Mouse (Mus musculus) left cerebral cortex, postnatal 25 days (tissue): Measurements from ENCODE around the gene Tspyl3. TPM values are rescaled to one million over a fixed set of nuclear protein-coding genes. Genes with fewer than 3 reads are reported as not detected.
A peak's percentile ranks its signal among the peaks of the same experiment; 100 is the strongest.
"Not testable (repeated sequence)": the region's sequence is repeated elsewhere in the genome, so short reads cannot be mapped to it uniquely, and the experiment has no call there.

Source experiments
- DNase-seq, 2 experiments: peaks; one replicate each; pipeline ENCODE4 v3.0.0; 2022; ENCODE audit warnings: low spot score in 2 of 2, mixed read lengths in 1 of 2
- intact Hi-C: fragments of 180-260 bp; cut with DNase I; formaldehyde crosslinking; loops from one replicate; pipeline ENCODE4 v1.15.1; 2025
- total RNA-seq, 2 experiments: library from RNA; stranded (reverse); gene quantifications; 2 replicates each; pipeline ENCODE4 v1.2.3; 2021

The Tspyl3 gene
- 10 to 100 TPM; 27.9 to 29.3 TPM for total RNA-seq

DNA sequence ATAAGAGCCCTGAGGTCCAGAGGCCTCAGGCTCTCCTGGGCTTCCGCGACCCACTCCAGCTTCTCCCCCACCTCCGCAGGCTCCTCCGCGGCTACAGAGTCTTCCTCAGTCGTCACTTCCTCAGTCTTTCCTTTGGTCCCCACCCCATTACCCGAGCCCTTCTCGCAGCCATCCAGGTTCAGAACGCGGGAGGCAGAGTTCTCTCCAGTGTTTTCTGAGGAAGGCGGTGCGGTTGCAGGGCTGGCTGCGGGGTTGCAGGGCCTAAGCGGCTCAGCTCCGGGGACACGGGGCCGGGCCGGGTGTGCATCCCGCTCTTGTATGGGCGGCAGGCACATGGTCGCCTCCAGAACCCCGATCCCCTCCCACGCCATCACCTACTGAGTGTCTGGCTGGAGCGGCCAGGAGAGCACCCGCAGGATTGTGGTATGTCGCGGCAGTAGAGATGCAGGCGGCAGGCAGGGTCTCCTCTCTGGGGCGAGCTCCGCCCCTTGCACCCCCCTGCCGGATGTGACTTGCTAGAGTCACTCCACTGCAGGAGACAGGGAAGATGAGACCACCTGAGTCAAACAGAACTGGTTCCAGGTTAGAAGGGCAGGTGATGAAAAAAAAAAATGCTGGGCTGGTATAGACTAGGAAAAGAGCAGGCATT is at the start of gene Tspyl3:
Gene Tspyl3, minus strand, starts transcription at position 496 of the 649 bp plus-strand sequence.
- DNase-seq = peak; percentile 62 to 63
- intact Hi-C loops = no loop called here

DNA sequence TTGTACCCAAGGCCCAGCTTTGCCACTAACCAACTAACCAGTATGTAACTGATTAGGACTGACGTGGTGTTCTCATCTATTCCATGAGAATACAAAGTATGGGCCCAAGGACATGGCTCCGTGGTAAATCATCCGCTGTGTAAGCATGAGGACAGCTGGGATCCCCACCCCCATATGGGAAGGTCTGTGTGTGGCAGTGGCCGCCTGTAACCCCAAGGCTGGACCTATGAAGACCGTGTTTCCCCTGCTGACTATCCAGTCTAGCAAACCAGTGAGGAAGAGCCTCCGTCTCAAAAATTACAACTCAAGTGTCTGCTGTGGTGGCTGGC is 49.6 kb upstream of the Tspyl3 start:
- intact Hi-C loops = no loop called here
- DNase-seq = no peak

DNA sequence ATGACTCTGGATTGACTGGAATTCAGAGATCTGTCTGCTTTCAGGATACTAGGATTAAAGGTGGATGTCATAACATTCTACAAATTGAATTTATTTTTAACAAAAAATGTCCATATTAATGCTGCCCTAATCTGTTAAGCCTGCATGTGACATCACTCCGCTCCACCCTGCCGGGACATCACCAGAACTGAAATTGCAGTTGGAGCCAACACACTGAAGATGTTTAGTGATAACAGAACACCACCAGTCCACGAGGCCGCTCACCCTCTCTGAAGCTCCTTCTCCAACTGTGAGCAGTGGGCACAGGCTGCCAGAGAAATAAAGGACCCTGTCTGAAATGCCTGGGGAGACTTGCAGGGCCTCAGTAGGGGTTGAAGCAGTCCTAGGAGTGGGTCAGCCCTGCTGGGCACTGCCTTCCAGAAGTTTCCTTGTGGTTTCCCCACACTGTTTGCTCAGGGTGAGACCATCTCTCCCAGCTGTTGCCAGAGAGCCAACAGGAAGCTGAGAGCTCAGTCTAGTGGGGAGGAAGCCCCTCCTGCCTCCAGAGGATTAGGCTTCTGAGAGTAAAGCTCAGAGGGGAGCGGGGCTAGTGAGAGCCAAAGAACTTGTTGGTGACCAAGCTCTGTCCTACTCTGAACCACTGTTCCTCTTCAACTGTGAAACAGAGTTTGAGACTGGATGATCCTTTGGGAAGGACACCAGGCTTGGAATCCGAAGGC is 49.1 kb upstream of the Tspyl3 start:
- intact Hi-C loops, DNase-seq: not testable (repeated sequence)

DNA sequence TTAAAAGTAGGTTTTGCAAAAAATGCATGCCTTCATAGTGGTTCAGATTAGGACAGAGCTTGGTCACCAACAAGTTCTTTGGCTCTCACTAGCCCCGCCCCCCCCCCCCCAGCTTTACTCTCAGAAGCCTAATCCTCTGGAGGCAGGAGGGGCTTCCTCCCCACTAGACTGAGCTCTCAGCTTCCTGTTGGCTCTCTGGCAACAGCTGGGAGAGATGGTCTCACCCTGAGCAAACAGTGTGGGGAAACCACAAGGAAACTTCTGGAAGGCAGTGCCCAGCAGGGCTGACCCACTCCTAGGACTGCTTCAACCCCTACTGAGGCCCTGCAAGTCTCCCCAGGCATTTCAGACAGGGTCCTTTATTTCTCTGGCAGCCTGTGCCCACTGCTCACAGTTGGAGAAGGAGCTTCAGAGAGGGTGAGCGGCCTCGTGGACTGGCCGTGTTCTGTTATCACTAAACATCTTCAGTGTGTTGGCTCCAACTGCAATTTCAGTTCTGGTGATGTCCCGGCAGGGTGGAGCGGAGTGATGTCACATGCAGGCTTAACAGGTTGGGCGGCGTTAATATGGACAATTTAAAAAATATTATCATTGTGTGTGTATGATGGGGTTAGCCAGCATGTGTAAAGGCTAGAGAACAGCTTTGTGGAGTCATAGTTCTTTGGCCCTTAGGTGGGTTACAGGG is 45.1 kb upstream of the Tspyl3 start:
- DNase-seq, intact Hi-C loops: not testable (repeated sequence)

DNA sequence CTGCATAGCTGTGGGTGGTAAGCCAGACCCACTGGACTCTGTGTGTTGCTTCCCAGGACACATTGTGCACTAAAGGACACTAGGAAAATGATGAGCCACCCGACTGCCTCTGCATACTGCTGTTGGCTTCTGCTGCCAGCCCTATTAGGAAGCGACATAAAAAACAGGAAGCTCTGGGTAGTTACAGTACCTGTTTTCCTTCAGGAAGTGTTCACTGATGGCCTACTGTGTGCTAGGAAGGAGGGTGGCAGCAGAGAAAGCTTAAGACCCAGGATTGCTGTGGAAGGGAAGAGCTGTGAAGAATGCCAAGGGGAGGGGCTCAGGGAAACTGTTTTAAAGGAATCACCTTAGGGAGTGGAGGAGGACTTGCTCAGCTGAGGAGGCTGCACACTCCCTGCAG is 42.1 kb upstream of the Tspyl3 start:
- intact Hi-C loops = no loop called here
- DNase-seq = no peak

DNA sequence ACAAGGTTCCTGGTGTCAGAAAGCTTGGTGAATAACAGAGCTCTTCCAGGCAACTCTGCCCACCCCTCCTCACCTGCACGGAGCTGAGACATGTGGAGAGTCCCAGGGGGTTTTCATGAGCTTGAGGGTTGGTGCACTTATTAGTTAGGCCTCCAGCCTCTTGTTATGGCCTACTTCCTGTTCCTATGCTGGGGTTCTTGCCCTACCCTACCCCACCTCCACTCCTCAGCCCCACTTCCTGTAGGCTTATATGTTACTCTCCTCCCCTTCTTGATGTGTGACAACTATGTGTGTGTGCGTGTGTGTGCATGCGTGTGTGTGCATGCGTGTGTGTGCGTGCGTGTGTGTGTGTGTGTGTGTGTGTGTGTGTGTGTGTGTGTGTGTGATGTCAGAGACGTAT is 37.8 kb upstream of the Tspyl3 start:
- intact Hi-C loops = no loop called here
- DNase-seq = no peak

DNA sequence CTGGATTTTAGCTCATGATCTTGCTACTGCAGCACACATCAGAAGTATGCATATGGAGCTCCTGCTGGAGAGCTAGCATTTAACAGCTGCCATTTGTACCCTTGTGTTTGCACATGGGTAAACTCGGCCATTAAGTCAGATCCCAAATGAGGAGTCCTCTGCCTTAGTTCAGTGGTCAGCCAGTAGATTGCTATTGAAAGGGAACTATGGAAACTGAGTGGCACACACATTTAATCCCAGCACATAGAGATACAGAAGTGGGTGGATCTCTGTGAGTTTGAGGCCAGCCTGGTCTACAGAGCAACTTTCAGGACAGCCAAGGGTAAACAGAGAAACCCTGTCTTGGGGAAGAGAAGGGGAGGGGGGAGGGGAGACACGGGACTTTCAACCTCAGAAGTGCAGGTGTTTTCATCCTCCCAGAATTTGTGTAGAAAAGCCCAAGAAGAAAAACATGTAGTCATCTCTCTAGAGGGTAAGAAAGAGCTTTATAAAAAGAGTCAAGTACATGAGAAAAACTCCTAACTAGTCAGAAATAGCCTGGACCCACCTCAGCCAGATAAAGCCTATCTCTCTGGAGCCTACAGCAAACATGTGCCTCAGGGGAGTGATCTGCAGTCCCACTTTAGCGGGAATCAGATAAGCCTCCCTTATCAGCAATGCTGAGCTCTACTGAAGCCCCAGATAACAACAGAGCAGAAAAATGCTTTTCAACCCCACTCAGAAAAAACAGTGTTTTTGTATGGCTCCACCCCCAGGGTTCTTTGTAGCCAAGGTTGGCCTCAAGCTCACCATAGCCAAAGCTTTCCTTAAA is 34.8 kb upstream of the Tspyl3 start:
- intact Hi-C loops = no loop called here
- no peak for DNase-seq

DNA sequence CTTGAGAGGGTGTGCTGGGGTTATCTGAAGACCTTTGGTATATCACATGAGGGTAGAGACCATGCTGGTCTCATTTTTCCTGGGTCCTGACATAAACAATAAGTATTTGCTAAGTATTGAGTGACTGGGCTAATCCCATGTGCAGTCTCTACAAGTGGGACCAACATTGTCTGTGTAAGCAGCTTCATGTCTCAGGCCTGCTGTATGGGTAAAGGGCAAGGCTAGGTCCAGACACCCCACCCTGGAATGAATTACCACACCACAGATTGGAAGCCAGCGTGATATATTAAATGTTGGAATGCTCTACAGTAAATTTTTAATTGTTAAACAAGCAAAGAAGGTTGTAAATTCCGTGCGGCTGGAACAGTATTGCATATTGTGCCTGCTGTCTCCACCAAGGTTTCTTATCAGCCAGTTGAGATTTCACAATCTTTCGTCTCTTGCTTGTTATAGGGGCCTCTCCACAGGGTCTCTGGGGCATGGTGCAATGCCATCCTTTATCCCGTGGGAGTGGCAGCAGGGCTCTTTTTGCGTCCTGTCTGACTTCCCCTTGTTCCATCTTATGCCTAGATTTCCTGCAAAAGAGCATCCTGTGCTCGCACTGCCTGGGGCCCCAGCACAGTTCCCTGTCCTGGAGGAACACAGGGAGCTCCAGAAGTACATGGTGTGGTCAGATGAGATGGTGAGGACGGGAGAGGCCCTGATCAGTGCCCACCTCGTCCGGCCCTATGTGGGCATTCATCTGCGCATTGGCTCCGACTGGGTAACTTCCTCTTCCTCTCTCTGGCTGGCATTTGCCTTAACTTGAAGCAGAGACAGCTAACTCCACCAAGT is 34.0 kb upstream of the Tspyl3 start:
- intact Hi-C loops = no loop called here
- no peak for DNase-seq

DNA sequence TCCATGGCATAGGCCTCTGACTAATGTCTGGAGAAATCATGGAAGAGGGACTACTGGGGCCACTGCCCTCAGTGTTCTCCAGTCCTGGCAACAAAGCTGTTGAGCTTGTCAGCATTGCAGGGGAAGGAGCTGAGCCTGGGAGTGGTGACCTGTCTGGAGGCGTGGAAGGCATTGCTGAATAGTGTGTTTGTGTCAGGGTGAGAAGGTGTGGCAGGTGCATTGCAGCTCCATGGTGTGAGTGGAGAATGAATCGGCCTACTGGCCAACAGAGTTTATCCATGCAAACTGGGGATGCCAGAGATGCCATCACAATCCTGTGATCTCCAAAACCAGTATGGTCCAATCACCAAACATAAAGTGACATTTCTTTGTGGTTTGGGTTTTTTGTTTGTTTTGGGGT is 31.4 kb upstream of the Tspyl3 start:
- DNase-seq = no peak
- intact Hi-C loops = no loop called here

DNA sequence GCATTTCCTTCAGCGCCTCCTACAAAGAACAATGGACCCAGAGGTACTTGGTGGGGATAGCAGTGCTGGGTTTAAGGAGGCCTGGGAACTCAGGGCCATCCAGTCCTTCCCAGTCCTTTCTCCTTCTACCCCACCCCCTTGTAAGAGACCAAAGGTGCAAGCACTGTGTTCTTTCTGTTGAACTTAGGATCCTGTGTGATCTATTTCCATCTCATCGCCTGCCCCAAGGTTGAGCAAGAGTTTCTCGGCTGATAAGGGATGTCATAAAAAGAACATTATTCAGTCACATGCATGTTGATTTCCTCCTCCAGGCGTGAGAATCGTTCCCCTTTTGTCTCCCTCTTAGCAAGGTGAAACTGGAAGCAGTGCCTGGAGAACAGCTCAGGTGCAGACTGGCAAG is 24.5 kb upstream of the Tspyl3 start:
- intact Hi-C loops = no loop called here
- DNase-seq = no peak

DNA sequence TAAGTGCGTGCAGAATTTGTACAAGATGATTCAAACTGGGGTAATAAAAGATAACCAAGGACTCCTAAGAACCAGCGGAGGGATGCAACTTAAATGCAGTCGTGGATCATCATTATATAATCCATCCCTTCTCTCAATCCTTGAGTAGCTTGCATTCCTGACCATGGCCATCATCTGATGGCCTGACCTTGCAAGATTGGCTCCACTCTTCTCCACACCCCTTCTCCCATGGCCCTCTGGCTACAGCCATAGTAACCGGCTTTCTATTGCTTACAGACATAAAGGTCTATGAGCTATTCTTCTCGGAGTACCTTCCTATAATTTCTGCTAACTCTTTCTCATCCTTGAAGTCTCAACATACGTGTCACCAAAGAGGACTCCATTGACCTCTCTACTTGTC is 16.9 kb upstream of the Tspyl3 start:
- no peak for DNase-seq
- intact Hi-C loops = loop anchor here (5.0 kb wide), 1 partner anchor 80 kb away; the partner anchor contains the start of gene Tm9sf4

DNA sequence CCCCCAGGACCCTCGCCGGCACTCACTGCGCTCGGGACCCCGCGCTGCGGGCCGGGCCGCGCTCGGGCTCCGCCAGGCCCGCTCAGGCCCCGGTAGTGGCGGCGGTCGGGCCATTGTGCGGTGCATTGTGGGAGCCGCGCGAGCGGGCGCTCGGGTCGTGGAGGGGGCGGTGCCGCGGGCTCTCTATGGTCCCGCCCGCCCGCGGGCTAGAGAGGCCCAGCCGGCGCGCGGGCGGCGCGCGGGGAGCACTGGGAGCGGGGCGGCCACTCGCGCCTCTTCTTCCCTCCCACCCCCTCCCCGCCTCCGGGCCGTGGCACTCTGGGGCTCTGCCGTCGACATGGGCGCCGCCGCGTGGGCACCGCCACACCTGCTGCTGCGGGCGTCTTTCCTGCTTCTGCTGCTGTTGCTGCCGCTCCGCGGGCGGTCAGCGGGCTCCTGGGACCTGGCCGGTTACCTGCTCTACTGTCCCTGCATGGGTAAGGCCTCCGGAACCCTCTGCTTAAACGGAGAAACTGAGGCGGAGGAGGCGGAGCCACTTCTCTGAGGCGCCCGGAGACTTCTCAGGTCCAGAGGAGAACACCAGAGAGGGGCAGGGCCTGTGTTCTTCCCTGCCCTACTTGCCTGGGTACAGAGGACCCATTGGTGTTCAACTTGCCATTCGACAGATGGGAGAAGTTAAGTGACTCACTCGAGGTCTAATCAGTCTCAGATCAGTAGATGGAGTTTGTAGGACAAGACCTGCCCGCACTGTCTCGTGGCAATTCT is 16.2 kb upstream of the Tspyl3 start, which contains the start of the genes Plagl2 and Pofut1:
Gene Plagl2, minus strand, starts transcription at position 177 of the 765 bp plus-strand sequence.
Gene Pofut1, plus strand, starts transcription at position 284 of the 765 bp plus-strand sequence.
- peak; percentile 89 to 91 for DNase-seq
- intact Hi-C loops = loop anchor here (2.0 to 5.0 kb wide), 2 partner anchors 79 to 105 kb away; partner anchors contain the start of gene Tm9sf4

DNA sequence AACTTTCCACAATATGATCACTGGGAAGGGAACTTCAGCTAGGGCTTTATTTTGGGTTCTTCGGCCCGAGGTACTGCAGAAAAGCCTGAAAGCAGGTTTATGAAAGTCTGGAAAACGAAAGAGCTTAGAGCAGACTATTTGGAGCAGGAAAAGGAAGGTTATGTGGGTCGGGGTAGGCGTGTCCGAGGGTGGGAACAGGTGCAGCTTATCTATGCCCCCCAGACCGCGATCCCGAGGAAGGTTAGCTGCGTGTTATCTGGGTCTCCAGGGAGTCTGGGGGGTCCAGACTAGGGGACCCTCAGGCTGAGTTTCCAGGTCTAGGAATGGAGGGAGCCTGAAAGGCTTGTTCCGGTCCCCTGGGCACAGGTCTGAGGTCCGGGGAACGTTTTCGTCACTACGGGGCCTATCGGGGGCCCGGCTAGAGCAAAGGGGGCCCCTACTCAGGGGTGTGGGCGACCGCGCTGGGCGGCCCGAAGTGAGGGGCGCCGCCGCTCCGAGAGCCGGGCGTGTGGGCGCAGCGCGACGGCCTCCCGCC is 15.5 kb upstream of the Tspyl3 start:
- intact Hi-C loops = loop anchor here (2.0 to 5.0 kb wide), 2 partner anchors 78 to 106 kb away; partner anchors contain the start of gene Tm9sf4
- peak in 1 of 2 experiments; percentile 16 for DNase-seq

DNA sequence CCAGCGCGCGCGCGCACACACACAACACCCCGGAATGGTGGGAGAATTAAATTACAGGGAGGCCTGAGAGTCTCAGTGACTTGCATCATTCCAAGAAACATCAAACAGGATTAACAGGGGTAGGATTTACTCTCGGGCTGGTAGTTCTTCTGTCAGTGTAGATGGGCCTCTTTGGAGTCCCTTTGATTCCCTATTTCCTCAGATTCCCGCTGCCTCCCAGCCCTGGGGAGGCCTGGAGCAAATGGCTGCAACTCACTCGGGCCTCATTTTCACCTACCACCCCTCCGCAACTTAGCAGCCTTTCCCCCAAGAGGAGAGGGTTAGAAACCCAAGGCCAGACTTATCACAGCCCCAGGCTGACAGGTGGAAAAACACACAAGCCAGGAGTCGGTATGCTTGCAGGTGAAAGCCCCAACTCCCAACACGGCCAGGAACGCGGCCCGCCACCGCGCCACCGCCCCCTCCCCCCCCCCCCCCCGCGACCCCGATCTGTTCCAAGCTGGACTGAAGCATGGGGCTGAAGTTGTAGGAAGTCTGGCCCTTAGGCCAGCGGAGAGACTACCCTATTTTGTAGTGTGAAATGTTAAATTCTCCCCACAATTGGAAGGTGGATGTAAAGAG is 14.7 kb upstream of the Tspyl3 start:
- intact Hi-C loops = loop anchor here (2.0 to 5.0 kb wide), 2 partner anchors 78 to 107 kb away; partner anchors contain the start of gene Tm9sf4
- DNase-seq = peak in 1 of 2 experiments; percentile 10

DNA sequence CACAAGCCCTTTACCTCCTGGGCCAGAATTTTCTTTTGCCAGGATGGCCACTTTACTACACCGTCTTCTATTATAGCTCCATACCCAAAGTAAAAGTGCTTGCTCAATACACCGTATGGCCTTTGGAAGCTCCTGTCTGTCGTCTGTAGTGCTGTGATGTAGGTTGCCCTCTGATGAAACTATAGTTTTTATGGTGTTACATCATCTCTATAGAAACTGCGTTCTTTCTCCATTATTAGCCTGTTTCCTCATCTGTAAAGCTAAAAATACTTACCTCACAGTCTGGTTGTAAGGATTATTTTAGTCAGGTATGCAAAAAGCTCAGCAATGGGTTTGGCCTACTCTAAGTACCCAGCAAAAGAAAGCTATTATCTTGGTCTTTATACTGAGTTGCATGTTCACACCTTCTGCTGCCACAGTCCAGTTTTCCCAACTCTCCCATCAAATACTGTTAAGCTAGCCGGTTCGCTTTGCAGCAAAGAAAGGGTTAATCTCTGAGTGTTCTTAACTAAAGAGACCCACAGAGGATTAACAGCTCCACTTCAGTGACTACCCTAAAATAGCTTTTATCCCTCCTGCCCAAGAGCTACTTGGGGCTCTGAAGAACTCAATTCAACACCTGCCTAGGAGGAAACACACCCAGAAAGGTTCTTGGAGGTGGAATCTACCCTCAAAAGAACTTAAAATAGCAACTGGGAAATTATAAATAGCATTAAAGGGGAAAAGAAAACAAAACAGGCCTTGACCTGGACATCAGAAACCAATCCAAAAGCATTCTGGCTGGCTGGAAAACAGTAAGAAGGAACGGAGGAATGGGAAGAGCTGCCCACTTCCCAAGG is 14.0 kb upstream of the Tspyl3 start:
- DNase-seq = no peak
- intact Hi-C loops = no loop called here

DNA sequence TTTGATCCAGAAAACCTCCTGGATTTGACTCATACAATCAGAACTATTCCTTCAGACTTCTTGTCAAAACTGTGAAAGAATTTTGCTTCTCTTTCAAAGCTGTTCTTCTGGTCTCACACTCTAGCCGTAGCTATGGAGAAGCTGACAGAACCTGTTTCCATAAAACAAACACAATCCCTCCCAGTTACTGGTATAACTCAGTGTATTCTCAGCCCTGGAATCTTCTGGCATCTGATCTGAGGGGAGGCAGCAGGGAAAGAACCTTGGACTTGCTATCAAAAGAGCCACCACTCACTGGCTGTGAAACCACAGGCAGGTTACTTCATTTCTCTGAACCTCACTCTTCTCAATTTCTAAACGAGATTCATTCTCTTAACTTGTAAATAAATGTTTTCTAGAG is 13.2 kb upstream of the Tspyl3 start:
- no peak for DNase-seq
- intact Hi-C loops = no loop called here

DNA sequence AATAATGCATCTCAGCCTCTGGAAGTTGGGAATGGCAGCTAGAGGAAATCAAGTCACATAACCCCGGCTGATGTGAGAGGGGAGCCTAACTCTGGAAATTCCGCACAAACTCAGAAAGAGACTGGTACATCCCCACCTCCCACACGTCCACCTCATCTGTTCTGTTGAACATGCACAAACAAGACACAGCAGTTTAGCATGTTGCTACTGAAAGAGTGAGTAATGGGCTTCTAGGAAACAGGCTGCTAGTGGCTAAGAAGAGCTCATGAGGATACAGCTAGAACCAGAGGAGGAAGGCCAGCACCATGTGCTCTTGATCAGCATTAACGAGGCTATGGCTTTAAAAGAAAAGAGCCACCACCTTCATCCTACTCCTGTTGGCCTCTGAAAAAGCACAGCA is 12.7 kb upstream of the Tspyl3 start:
- intact Hi-C loops = no loop called here
- DNase-seq = no peak
